Mouse (Mus musculus): ENCODE results near the gene Kif4.

DNA sequence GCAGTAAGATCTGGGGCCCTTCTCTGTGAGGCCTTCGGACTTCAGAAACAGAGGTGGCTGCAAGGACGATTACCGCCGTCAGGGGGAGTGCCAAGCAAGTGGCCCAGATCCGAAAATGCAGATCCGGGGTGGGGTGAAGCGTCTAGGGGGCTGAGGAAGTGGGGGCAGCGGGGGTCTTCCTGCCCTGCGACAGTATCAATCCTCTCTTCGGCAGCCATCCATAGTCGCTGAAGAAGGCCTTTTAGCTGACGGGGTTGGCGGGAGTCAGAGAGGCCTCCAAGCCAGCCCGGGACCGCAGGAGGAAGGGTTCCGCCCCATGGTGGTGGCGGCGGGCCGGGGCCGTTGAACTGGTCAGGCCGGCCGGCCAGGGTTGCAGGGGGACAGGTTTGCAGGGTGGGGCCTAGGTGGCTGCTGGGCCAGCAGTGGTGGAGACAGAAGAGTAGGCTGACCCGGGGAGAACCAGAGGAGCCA is 148.8 kb downstream of the Kif4 start:
- TF ChIP-seq CTCF (IDR thresholded peaks at IDR 0.05; ENCODE audit: insufficient read depth, low read depth, low read length) (peak; percentile 45; the same call in 1 of the 2 replicates), POLR2A (IDR thresholded peaks at IDR 0.05; ENCODE audit: insufficient read depth, low read depth, low read length) (no peak)

Measured in olfactory bulb, adult 2 months (tissue).